Mouse (Mus musculus) MEL (cell line): ENCODE measurements around the gene Ap4b1. TPM values are rescaled to one million over a fixed set of nuclear protein-coding genes. Genes with fewer than 3 reads are reported as not detected.

Source experiments
- DNase-seq: peaks from one replicate; pipeline ENCODE4 v3.0.0; 2011; ENCODE audit warnings: low read depth, low spot score
- H3K27ac ChIP-seq: 2 replicates; pipeline ENCODE4 v1.5.1; 2012; ENCODE audit warnings: low read depth, mild to moderate bottlenecking, control low read depth, low read length, moderate library complexity; ENCODE audit not compliant: control insufficient read depth
- H3K27me3 ChIP-seq, 2 experiments: fragments of 150-350 bp in 1 of 2; sonication (generic) in 1 of 2; 2 replicates each; pipeline ENCODE4 v1.6.1; 2012; ENCODE audit warnings: low read length in 2 of 2, mild to moderate bottlenecking in 2 of 2, improper control_type of control experiment in 1 of 2, moderate library complexity in 1 of 2; ENCODE audit not compliant: insufficient read depth in 2 of 2, control insufficient read depth in 1 of 2
- H3K36me3 ChIP-seq, 2 experiments: 2 replicates each; pipeline ENCODE4 v1.6.1; 2012 to 2014; ENCODE audit warnings: low read length in 2 of 2, improper control_type of control experiment in 1 of 2, inconsistent platforms in 1 of 2, mild to moderate bottlenecking in 1 of 2; ENCODE audit not compliant: insufficient read depth in 2 of 2, control insufficient read depth in 1 of 2
- H3K4me1 ChIP-seq, 2 experiments: fragments of 150-350 bp in 1 of 2; sonication (generic) in 1 of 2; 2 replicates each; pipeline ENCODE4 v1.6.1; 2012; ENCODE audit warnings: low read length in 2 of 2, improper control_type of control experiment in 1 of 2, mild to moderate bottlenecking in 1 of 2; ENCODE audit not compliant: insufficient read depth in 2 of 2, control insufficient read depth in 1 of 2
- H3K4me3 ChIP-seq, 2 experiments: fragments of 150-350 bp in 1 of 2; sonication (generic) in 1 of 2; 2 replicates each; pipeline ENCODE4 v1.5.1; 2012; ENCODE audit warnings: low read depth in 2 of 2, low read length in 2 of 2, mild to moderate bottlenecking in 2 of 2, moderate library complexity in 2 of 2, control low read depth in 1 of 2, improper control_type of control experiment in 1 of 2; ENCODE audit not compliant: control insufficient read depth in 1 of 2, insufficient read depth in 1 of 2
- H3K79me2 ChIP-seq: 2 replicates; pipeline ENCODE4 v1.6.1; 2012; ENCODE audit warnings: mild to moderate bottlenecking, low read length, moderate library complexity; ENCODE audit not compliant: control insufficient read depth, poor library complexity, insufficient read depth
- H3K9ac ChIP-seq: 2 replicates; pipeline ENCODE4 v1.6.1; 2012; ENCODE audit warnings: low read depth, mild to moderate bottlenecking, control low read depth, low read length, moderate library complexity; ENCODE audit not compliant: control insufficient read depth, poor library complexity, severe bottlenecking
- H3K9me3 ChIP-seq: fragments of 150-350 bp; sonication (generic); replicated peaks from 2 replicates; pipeline ENCODE4 v1.6.1; 2012; ENCODE audit warnings: mild to moderate bottlenecking, low read length, improper control_type of control experiment, moderate library complexity; ENCODE audit not compliant: insufficient read depth
- BHLHE40 ChIP-seq: IDR thresholded peaks from 2 replicates; pipeline ENCODE4 v1.6.1; 2012; ENCODE audit warnings: low read depth, mild to moderate bottlenecking, inconsistent platforms, low read length, improper control_type of control experiment, borderline replicate concordance
- CHD2 ChIP-seq: IDR thresholded peaks from 2 replicates; pipeline ENCODE4 v1.6.1; 2011; ENCODE audit warnings: low read length, improper control_type of control experiment
- CTCF ChIP-seq, 3 experiments: IDR thresholded peaks in 2 of 3; conservative IDR thresholded peaks in 1 of 3; 2 replicates each; pipeline ENCODE4 v1.5.1; 2011 to 2012; ENCODE audit warnings: low read length in 3 of 3, low read depth in 2 of 3, mild to moderate bottlenecking in 2 of 3, improper control_type of control experiment in 1 of 3, inconsistent platforms in 1 of 3, mixed read lengths in 1 of 3, moderate library complexity in 1 of 3; ENCODE audit not compliant: control insufficient read depth in 1 of 3, insufficient read depth in 1 of 3, poor library complexity in 1 of 3, severe bottlenecking in 1 of 3
- E2F4 ChIP-seq: IDR thresholded peaks from 2 replicates; pipeline ENCODE4 v1.6.1; 2011; ENCODE audit warnings: low read depth, low read length, improper control_type of control experiment, borderline replicate concordance
- EP300 ChIP-seq, 2 experiments: IDR thresholded peaks; 2 replicates each; pipeline ENCODE4 v1.6.1; 2011; ENCODE audit warnings: improper control_type of control experiment in 2 of 2, low read length in 2 of 2, low read depth in 1 of 2, mild to moderate bottlenecking in 1 of 2
- ETS1 ChIP-seq: IDR thresholded peaks from 2 replicates; pipeline ENCODE4 v1.6.1; 2012; ENCODE audit warnings: low read depth, mild to moderate bottlenecking, inconsistent platforms, low read length, improper control_type of control experiment, moderate library complexity
- GABPA ChIP-seq: IDR thresholded peaks from 2 replicates; pipeline ENCODE4 v1.6.1; 2012; ENCODE audit warnings: low read depth, mild to moderate bottlenecking, inconsistent platforms, low read length, improper control_type of control experiment, moderate library complexity
- GATA1 ChIP-seq: IDR thresholded peaks from 2 replicates; pipeline ENCODE4 v1.6.1; 2011; ENCODE audit warnings: low read depth, low read length, improper control_type of control experiment
- HCFC1 ChIP-seq: IDR thresholded peaks from 2 replicates; pipeline ENCODE4 v1.6.1; 2012; ENCODE audit warnings: low read depth, mild to moderate bottlenecking, inconsistent platforms, low read length, improper control_type of control experiment, moderate library complexity
- JUND ChIP-seq: IDR thresholded peaks from 2 replicates; pipeline ENCODE4 v1.6.1; 2011; ENCODE audit warnings: low read depth, mild to moderate bottlenecking, improper control_type of control experiment, low read length
- KAT2A ChIP-seq: conservative IDR thresholded peaks from 2 replicates; pipeline ENCODE4 v1.6.1; 2012; ENCODE audit warnings: low read depth, low read length, improper control_type of control experiment, inconsistent platforms
- MAFK ChIP-seq: IDR thresholded peaks from 2 replicates; pipeline ENCODE4 v1.6.1; 2011; ENCODE audit warnings: low read depth, mild to moderate bottlenecking, low read length, improper control_type of control experiment, borderline replicate concordance
- MAZ ChIP-seq: IDR thresholded peaks from 2 replicates; pipeline ENCODE4 v1.6.1; 2012; ENCODE audit warnings: low read depth, mild to moderate bottlenecking, inconsistent platforms, low read length, improper control_type of control experiment
- MXI1 ChIP-seq: IDR thresholded peaks from 2 replicates; pipeline ENCODE4 v1.6.1; 2011; ENCODE audit warnings: mild to moderate bottlenecking, low read depth, low read length, improper control_type of control experiment
- MYB ChIP-seq: IDR thresholded peaks from 2 replicates; pipeline ENCODE4 v1.6.1; 2011; ENCODE audit warnings: mild to moderate bottlenecking, low read depth, low read length, improper control_type of control experiment
- MYC ChIP-seq: IDR thresholded peaks from 2 replicates; pipeline ENCODE4 v1.6.1; 2011; ENCODE audit warnings: low read depth, mild to moderate bottlenecking, low read length, improper control_type of control experiment, moderate library complexity
- NELFE ChIP-seq: IDR thresholded peaks from 2 replicates; pipeline ENCODE4 v1.6.1; 2011; ENCODE audit warnings: low read depth, low read length, improper control_type of control experiment
- NRF1 ChIP-seq: IDR thresholded peaks from 2 replicates; pipeline ENCODE4 v1.6.1; 2014; ENCODE audit warnings: low read depth, mild to moderate bottlenecking, inconsistent platforms, low read length, improper control_type of control experiment, moderate library complexity; ENCODE audit not compliant: poor library complexity, insufficient read depth, severe bottlenecking
- POLR2A ChIP-seq, 2 experiments: IDR thresholded peaks; 2 replicates each; pipeline ENCODE4 v1.6.1; 2011 to 2012; ENCODE audit warnings: low read length in 2 of 2, mild to moderate bottlenecking in 2 of 2, control low read depth in 1 of 2, improper control_type of control experiment in 1 of 2, low read depth in 1 of 2, moderate library complexity in 1 of 2; ENCODE audit not compliant: control insufficient read depth in 1 of 2, insufficient read depth in 1 of 2, poor library complexity in 1 of 2
- POLR2AphosphoS2 ChIP-seq: IDR thresholded peaks from 2 replicates; pipeline ENCODE4 v1.6.1; 2011; ENCODE audit warnings: low read length, improper control_type of control experiment
- POLR2AphosphoS5 ChIP-seq: IDR thresholded peaks from 2 replicates; pipeline ENCODE4 v1.6.1; 2012; ENCODE audit warnings: low read depth, borderline replicate concordance, mild to moderate bottlenecking, inconsistent platforms, low read length, moderate library complexity, mixed read lengths
- RAD21 ChIP-seq: IDR thresholded peaks from 2 replicates; pipeline ENCODE4 v1.6.1; 2011; ENCODE audit warnings: mild to moderate bottlenecking, low read depth, low read length, improper control_type of control experiment
- RCOR1 ChIP-seq: IDR thresholded peaks from 2 replicates; pipeline ENCODE4 v1.6.1; 2012; ENCODE audit warnings: low read depth, mild to moderate bottlenecking, inconsistent platforms, low read length, improper control_type of control experiment
- SIN3A ChIP-seq: IDR thresholded peaks from 2 replicates; pipeline ENCODE4 v1.6.1; 2012; ENCODE audit warnings: low read length, improper control_type of control experiment, inconsistent platforms
- SMC3 ChIP-seq: IDR thresholded peaks from 2 replicates; pipeline ENCODE4 v1.6.1; 2011; ENCODE audit warnings: low read depth, low read length, improper control_type of control experiment
- TAL1 ChIP-seq: IDR thresholded peaks from 2 replicates; pipeline ENCODE4 v1.6.1; 2012; ENCODE audit warnings: mild to moderate bottlenecking, inconsistent platforms, low read length, moderate library complexity, mixed read lengths
- TBP ChIP-seq: IDR thresholded peaks from 2 replicates; pipeline ENCODE4 v1.8.0; 2011; ENCODE audit warnings: low read depth, low read length, improper control_type of control experiment
- TCF12 ChIP-seq: IDR thresholded peaks from 2 replicates; pipeline ENCODE4 v1.6.1; 2014; ENCODE audit warnings: low read depth, mild to moderate bottlenecking, inconsistent platforms, low read length, improper control_type of control experiment, moderate library complexity
- UBTF ChIP-seq: IDR thresholded peaks from 2 replicates; pipeline ENCODE4 v1.6.1; 2012; ENCODE audit warnings: low read depth, mild to moderate bottlenecking, inconsistent platforms, low read length, improper control_type of control experiment, moderate library complexity, borderline replicate concordance; ENCODE audit not compliant: insufficient read depth
- USF1 ChIP-seq: IDR thresholded peaks from 2 replicates; pipeline ENCODE4 v1.6.1; 2014; ENCODE audit warnings: low read depth, mild to moderate bottlenecking, inconsistent platforms, low read length, improper control_type of control experiment, moderate library complexity
- USF2 ChIP-seq, 2 experiments: IDR thresholded peaks; 2 replicates each; pipeline ENCODE4 v1.6.1; 2011 to 2012; ENCODE audit warnings: improper control_type of control experiment in 2 of 2, low read length in 2 of 2, borderline replicate concordance in 1 of 2, inconsistent platforms in 1 of 2, low read depth in 1 of 2, mild to moderate bottlenecking in 1 of 2; ENCODE audit not compliant: insufficient read depth in 1 of 2
- ZC3H11A ChIP-seq: IDR thresholded peaks from 2 replicates; pipeline ENCODE4 v1.6.1; 2012; ENCODE audit warnings: low read depth, mild to moderate bottlenecking, inconsistent platforms, low read length, improper control_type of control experiment
- ZKSCAN1 ChIP-seq: IDR thresholded peaks from 2 replicates; pipeline ENCODE4 v1.6.1; 2012; ENCODE audit warnings: low read depth, mild to moderate bottlenecking, inconsistent platforms, low read length, improper control_type of control experiment, moderate library complexity
- ZMIZ1 ChIP-seq: IDR thresholded peaks from 2 replicates; pipeline ENCODE4 v1.6.1; 2012; ENCODE audit warnings: low read depth, mild to moderate bottlenecking, inconsistent platforms, low read length, improper control_type of control experiment, moderate library complexity
- ZNF384 ChIP-seq: IDR thresholded peaks from 2 replicates; pipeline ENCODE4 v1.6.1; 2012; ENCODE audit warnings: low read depth, mild to moderate bottlenecking, inconsistent platforms, low read length, improper control_type of control experiment
- polyA plus RNA-seq, 2 experiments: library from polyadenylated mRNA; stranded (reverse) in 1 of 2; unstranded in 1 of 2; fragments of >175 nt in 1 of 2; fragments of >200 nt in 1 of 2; gene quantifications; 2 replicates each; pipeline versions ENCODE4 v1.2.1 to v1.2.4; 2012; ENCODE audit warnings: low replicate concordance in 2 of 2, low read depth in 1 of 2; ENCODE audit not compliant: insufficient read length in 2 of 2, insufficient read depth in 1 of 2, missing spikeins in 1 of 2
- total RNA-seq: library from RNA; depleted of rRNA; stranded (reverse); fragments of 300-350 nt; gene quantifications from 2 replicates; pipeline ENCODE4 v1.2.3, GENCODE M21; 2012

The Ap4b1 gene
- total and polyA plus RNA-seq, 3 experiments, result 15.1 to 20.2 TPM; not detected in 1

DNA sequence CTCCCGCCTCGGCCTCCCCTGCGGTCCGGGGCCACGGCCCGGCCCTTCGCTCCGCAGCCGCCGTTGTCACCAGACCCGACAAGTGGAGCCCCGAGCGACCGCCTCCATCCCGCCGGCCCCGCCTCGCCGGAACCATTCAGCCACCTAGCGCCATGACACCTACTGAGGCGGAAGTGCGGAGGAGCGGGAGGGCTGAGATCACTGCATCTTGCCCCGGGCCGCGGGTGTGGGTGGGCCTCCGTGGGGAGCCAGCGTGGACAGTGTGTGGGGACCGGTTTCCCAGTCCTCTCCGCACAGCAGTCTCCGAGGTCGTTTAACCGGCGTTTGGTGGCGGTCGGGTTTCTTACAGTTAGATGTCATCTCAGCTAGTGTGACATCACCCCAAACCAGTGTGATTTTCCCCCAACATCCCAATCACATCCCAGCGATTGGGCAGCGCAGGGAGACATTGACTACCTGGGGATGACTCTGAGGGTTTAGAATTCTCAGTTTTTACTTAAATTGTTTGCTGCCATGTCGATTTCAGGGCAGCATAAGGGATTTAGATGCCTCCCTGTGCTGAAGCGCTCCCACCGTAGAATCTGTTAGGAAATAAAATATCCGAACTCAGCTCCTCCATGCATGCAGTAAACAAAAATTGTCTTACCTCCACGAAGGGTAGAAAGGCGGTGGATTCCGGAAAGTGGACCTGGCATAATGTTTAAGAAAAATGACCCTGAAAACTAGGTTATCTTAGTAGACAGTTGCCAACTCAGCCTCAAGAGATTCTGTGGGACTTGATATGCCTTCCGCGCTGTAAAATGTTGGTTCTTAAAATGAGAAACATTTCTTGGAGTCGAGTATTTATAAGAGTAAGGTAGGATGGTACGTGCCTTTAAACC, 17.9 kb upstream of the Ap4b1 start, which contains the start of gene Hipk1:
Gene Hipk1 (minus strand): TSS at position 334 of the 881 bp plus-strand sequence.
- Histone ChIP-seq H3K27ac (peak within 1 kb of the TSS; percentile 87), H3K9ac (peak within 1 kb of the TSS; percentile 92), H3K79me2 (peaks cover 39% of the 10 kb centered on the region), H3K36me3 (peaks cover 0 to 32% of the 10 kb centered on the region in 2 experiments; a peak in 2 of 4 replicates), H3K27me3 (no peaks in the 10 kb centered on the region), H3K4me3 (peak within 1 kb of the TSS; percentile 75 to 91), H3K9me3 (no peaks in the 10 kb centered on the region), H3K4me1 (peaks cover 13 to 18% of the 10 kb centered on the region in 2 experiments)
- DNase-seq, result peak; percentile 94
- no peak; the same call in 1 of the 2 replicates for TF ChIP-seq KAT2A
- no peak for TF ChIP-seq RAD21
- TF ChIP-seq USF1, result no peak
- no peak for TF ChIP-seq CTCF (IDR thresholded peaks at IDR 0.05 in 2 of 3, conservative IDR thresholded peaks at IDR 0.05 in 1 of 3; ENCODE audit: control insufficient read depth in 1 of 3, insufficient read depth in 1 of 3, low read depth in 2 of 3, low read length in 3 of 3, poor library complexity in 1 of 3, severe bottlenecking in 1 of 3)
- TF ChIP-seq TBP, result 0 out of 2 replicates have a peak, but pooled peaks have one; percentile 46
- TF ChIP-seq MYC, result no peak
- no peak for TF ChIP-seq JUND
- TF ChIP-seq MYB, result no peak
- TF ChIP-seq GATA1, result no peak
- TF ChIP-seq POLR2AphosphoS2, result peak; percentile 74; the same call in 1 of the 2 replicates
- TF ChIP-seq HCFC1, result peak; percentile 85
- TF ChIP-seq BHLHE40, result no peak
- no peak for TF ChIP-seq SMC3
- no peak; the same call in 1 of the 2 replicates for TF ChIP-seq RCOR1
- TF ChIP-seq USF2 (IDR thresholded peaks at IDR 0.05; ENCODE audit: borderline replicate concordance in 1 of 2, insufficient read depth in 1 of 2, low read depth in 1 of 2, low read length in 2 of 2), result no peak
- TF ChIP-seq MAZ, result peak; percentile 93
- TF ChIP-seq ETS1, result peak; percentile 12; the same call in 1 of the 2 replicates
- TF ChIP-seq TCF12, result peak; percentile 56; the same call in 1 of the 2 replicates
- TF ChIP-seq ZC3H11A, result 0 out of 2 replicates have a peak, but pooled peaks have one; percentile 2
- 0 out of 2 replicates have a peak, but pooled peaks have one; percentile 5 for TF ChIP-seq MAFK
- peak; percentile 47 for TF ChIP-seq NRF1
- no peak for TF ChIP-seq ZMIZ1
- TF ChIP-seq GABPA, result no peak
- no peak for TF ChIP-seq E2F4
- peak in 1 of 2 experiments; percentile 32; a peak in 2 of 4 replicates for TF ChIP-seq EP300 (IDR thresholded peaks at IDR 0.05; ENCODE audit: low read depth in 1 of 2, low read length in 2 of 2)
- TF ChIP-seq ZKSCAN1, result no peak
- no peak for TF ChIP-seq CHD2
- TF ChIP-seq POLR2A (IDR thresholded peaks at IDR 0.05; ENCODE audit: control insufficient read depth in 1 of 2, insufficient read depth in 1 of 2, low read depth in 1 of 2, low read length in 2 of 2, poor library complexity in 1 of 2), result peak; percentile 71 to 84
- peak; percentile 63 for TF ChIP-seq NELFE
- peak; percentile 2; the same call in 1 of the 2 replicates for TF ChIP-seq ZNF384
- TF ChIP-seq UBTF, result no peak
- TF ChIP-seq TAL1, result peak; percentile 19; the same call in 1 of the 2 replicates
- TF ChIP-seq SIN3A, result peak; percentile 82
- TF ChIP-seq MXI1, result peak; percentile 76
- TF ChIP-seq POLR2AphosphoS5, result no peak
